25 mouse cellular contexts compared by ENCODE assay signal in the genomic region with DNA sequence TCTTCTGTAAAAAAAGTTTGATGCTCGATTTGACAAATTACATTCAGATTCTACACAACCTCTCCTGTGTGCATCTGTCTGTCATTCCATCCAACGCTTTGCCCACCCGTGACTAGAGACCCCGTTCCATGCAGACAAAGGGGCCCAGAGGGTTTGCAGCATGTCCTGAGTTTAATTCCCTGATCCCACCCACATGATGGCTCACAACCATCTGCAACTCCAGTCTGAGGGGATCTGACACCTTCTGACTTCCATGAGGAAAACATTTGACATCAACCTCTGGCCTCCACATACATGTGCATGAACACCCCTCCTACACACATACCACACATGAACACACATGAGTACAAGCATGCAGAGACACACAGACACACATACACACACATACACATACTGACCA. TPM values are rescaled to one million over a fixed set of nuclear protein-coding genes. Genes with fewer than 3 reads are reported as not detected.
DNase-seq lines count a peak whose midpoint lies in the region; ATAC-seq and TF ChIP-seq lines count a peak whose summit lies in the region.
"Had no signal": no experiment of that assay in that cellular context is flagged by ENCODE, and none has a peak within 500 bp of the region (broad histone marks: within the 10 kb centered on the region; RNA-seq: fewer than 3 reads in every experiment).

No protein-coding gene starts in this region.

- H3K9ac ChIP-seq in kidney, embryonic 16.5 days (replicated peaks; ENCODE audit: low read length) = no peak overlapping the region
- H3K9ac ChIP-seq: embryonic facial prominence, embryonic 12.5 days; embryonic facial prominence, embryonic 15.5 days; forebrain, postnatal 0 days; heart, embryonic 15.5 days; hindbrain, embryonic 12.5 days; hindbrain, embryonic 15.5 days had no signal

- peak; percentile 83 for DNase-seq in heart, adult 11 months
- no peak for DNase-seq in heart, postnatal 25 days (ENCODE audit: low spot score)
- no peak for DNase-seq in kidney, adult 2 months
- no peak for DNase-seq in kidney, adult 9 months
- DNase-seq in R1 (ENCODE audit: low read depth, low spot score) = peak; percentile 64
- DNase-seq: adrenal gland, postnatal 10 days; adrenal gland, postnatal 36 days; cerebellum, adult 18-20 months; cerebellum, adult 9-10 months; cerebellum, postnatal 25 days; forebrain, postnatal 0 days; gastrocnemius, adult 2 months; gastrocnemius, postnatal 14 days; heart, adult 18-20 months; heart, postnatal 14 days had no signal

- H3K4me2 ChIP-seq in kidney, embryonic 16.5 days (replicated peaks; ENCODE audit: low read depth, low read length) = no peak overlapping the region
- H3K4me2 ChIP-seq: embryonic facial prominence, embryonic 12.5 days; embryonic facial prominence, embryonic 15.5 days; heart, embryonic 15.5 days; hindbrain, embryonic 12.5 days; hindbrain, embryonic 15.5 days had no signal

- peak overlapping the region; percentile 56; the same call in 1 of the 2 replicates for H3K27ac ChIP-seq in kidney, adult 2 months (ENCODE audit: insufficient read depth, low read depth, low read length)
- H3K27ac ChIP-seq in kidney, embryonic 16.5 days (ENCODE audit: low read length) = no peak overlapping the region
- H3K27ac ChIP-seq: embryonic facial prominence, embryonic 12.5 days; embryonic facial prominence, embryonic 15.5 days; hindbrain, embryonic 12.5 days; hindbrain, embryonic 15.5 days had no signal

- intact Hi-C loops in heart, postnatal 25 days (cut with DNase I) = no loop called here

- WGBS in kidney, adult 2 months = 87% methylated on average over 4 of the region's 4 CpGs
- WGBS in kidney, embryonic 16.5 days = 94% methylated on average over 4 of the region's 4 CpGs

- no peaks in the 10 kb centered on the region for H3K27me3 ChIP-seq in kidney, adult 2 months (replicated peaks; ENCODE audit: control insufficient read depth, insufficient read depth, low read length)
- no peaks in the 10 kb centered on the region for H3K27me3 ChIP-seq in kidney, embryonic 16.5 days (ENCODE audit: insufficient read depth, low read length)
- H3K27me3 ChIP-seq: embryonic facial prominence, embryonic 12.5 days; embryonic facial prominence, embryonic 15.5 days; heart, embryonic 15.5 days; hindbrain, embryonic 12.5 days; hindbrain, embryonic 15.5 days; Patski had no signal

- no peak for TF ChIP-seq CTCF in kidney, adult 2 months (conservative IDR thresholded peaks at IDR 0.05; ENCODE audit: insufficient read depth, insufficient read length, low read depth, low read length)

- no peak for ATAC-seq in megakaryocyte-erythroid progenitor cell, adult 5-6 weeks (replicated peaks; ENCODE audit: low FRiP score, low TSS enrichment, poor library complexity, severe bottlenecking)
- ATAC-seq in kidney, embryonic 16.5 days (ENCODE audit: low FRiP score, low TSS enrichment) = no peak
- ATAC-seq: forebrain, embryonic 14.5 days; forebrain, postnatal 0 days; intestine, postnatal 0 days; Patski had no signal

- no peaks in the 10 kb centered on the region; the same call in 1 of the 2 replicates for H3K36me3 ChIP-seq in kidney, adult 2 months (ENCODE audit: control insufficient read depth, insufficient read depth, low read length)
- H3K36me3 ChIP-seq in kidney, embryonic 16.5 days (ENCODE audit: insufficient read depth, low read length) = peaks cover 24% of the 10 kb centered on the region
- H3K36me3 ChIP-seq: heart, embryonic 15.5 days had no signal

- H3K4me1 ChIP-seq in kidney, adult 2 months (ENCODE audit: control insufficient read depth, insufficient read depth, low read length) = peaks cover 8% of the 10 kb centered on the region; the same call in 1 of the 2 replicates
- no peaks in the 10 kb centered on the region for H3K4me1 ChIP-seq in kidney, embryonic 16.5 days (ENCODE audit: insufficient read depth, low read length)
- H3K4me1 ChIP-seq: embryonic facial prominence, embryonic 12.5 days; embryonic facial prominence, embryonic 15.5 days; heart, embryonic 15.5 days; hindbrain, embryonic 12.5 days; hindbrain, embryonic 15.5 days had no signal

- no peak for TF ChIP-seq POLR2A in kidney, adult 2 months (IDR thresholded peaks at IDR 0.05; ENCODE audit: low read depth, low read length)

- no peak overlapping the region for H3K4me3 ChIP-seq in kidney, adult 2 months (ENCODE audit: insufficient read depth, low read depth, low read length)
- H3K4me3 ChIP-seq in kidney, embryonic 16.5 days (ENCODE audit: low read length) = no peak overlapping the region
- H3K4me3 ChIP-seq: embryonic facial prominence, embryonic 12.5 days; embryonic facial prominence, embryonic 15.5 days; gastrocnemius, adult 2 months; heart, embryonic 15.5 days; hindbrain, embryonic 12.5 days; hindbrain, embryonic 15.5 days had no signal

- H3K9me3 ChIP-seq in kidney, embryonic 16.5 days (ENCODE audit: low read length) = peaks cover 3% of the 10 kb centered on the region; the same call in 1 of the 2 replicates
- H3K9me3 ChIP-seq: embryonic facial prominence, embryonic 15.5 days; heart, embryonic 15.5 days; hindbrain, embryonic 15.5 days had no signal

RNA-seq across cellular contexts. Expression of gene Tfcp2, which starts 10.4 kb away (rescaled TPM):
- total RNA-seq in heart, postnatal 25 days (2021) = 10 to 100 TPM; 12.6 to 13.3 TPM
- 18.7 and 20.6 TPM in 2 replicates for polyA plus RNA-seq in kidney, adult 2 months (2012; rRNA removed)
- 14.0 and 21.7 TPM in 2 replicates for total RNA-seq in megakaryocyte-erythroid progenitor cell, adult 5-6 weeks (2014; fragmentation: Nextera tagmentation)
- 18.5 and 33.1 TPM in 2 replicates for total RNA-seq in megakaryocyte-erythroid progenitor cell, adult 5-6 weeks (2017)
- 37.5 and 37.8 TPM in 2 replicates for polyA plus RNA-seq in kidney, embryonic 16.5 days (2015; fragmentation: Nextera tagmentation; extraction: Ambion mirVana)

RNA-seq across cellular contexts. Expression of gene Csrnp2, which starts 46.1 kb away (rescaled TPM):
- total RNA-seq in heart, postnatal 25 days (2021) = 1 to 10 TPM; 2.5 to 2.9 TPM
- polyA plus RNA-seq in kidney, adult 2 months (2012; rRNA removed) = 2.6 and 2.7 TPM in 2 replicates
- 1.7 and 1.9 TPM in 2 replicates for total RNA-seq in megakaryocyte-erythroid progenitor cell, adult 5-6 weeks (2014; fragmentation: Nextera tagmentation)
- 2.2 and 3.1 TPM in 2 replicates for total RNA-seq in megakaryocyte-erythroid progenitor cell, adult 5-6 weeks (2017)
- polyA plus RNA-seq in kidney, embryonic 16.5 days (2015; fragmentation: Nextera tagmentation; extraction: Ambion mirVana) = 15.3 and 16.4 TPM in 2 replicates

RNA-seq across cellular contexts. Expression of gene Pou6f1, which starts 58.4 kb away (rescaled TPM):
- total RNA-seq in heart, postnatal 25 days (2021) = 10 to 100 TPM; 10.5 to 10.9 TPM
- 28.5 and 30.4 TPM in 2 replicates for polyA plus RNA-seq in kidney, adult 2 months (2012; rRNA removed)
- 0.96 and 1.2 TPM in 2 replicates for total RNA-seq in megakaryocyte-erythroid progenitor cell, adult 5-6 weeks (2014; fragmentation: Nextera tagmentation)
- not detected in 2 replicates for total RNA-seq in megakaryocyte-erythroid progenitor cell, adult 5-6 weeks (2017)
- 10.1 and 10.2 TPM in 2 replicates for polyA plus RNA-seq in kidney, embryonic 16.5 days (2015; fragmentation: Nextera tagmentation; extraction: Ambion mirVana)

Comparison
In these comparisons a context has a peak if more than half of its experiments do, and no peak if none do; other contexts are left out.
1. DNase-seq: peak in heart, adult 11 months (single experiment) and R1 (single experiment); none in heart, postnatal 25 days (single experiment), kidney, adult 2 months (single experiment) and kidney, adult 9 months (single experiment).
2. RNA of gene Pou6f1, which starts 58.4 kb away (total RNA-seq): 10.5 to 10.9 TPM in heart, postnatal 25 days; 0.96 to 1.2 TPM in megakaryocyte-erythroid progenitor cell, adult 5-6 weeks; every median in the first group is over 4 times any median in the second.